Mouse (Mus musculus): ENCODE measurements at regions not wholly inside any gene's neighbourhood (a gene's known extent, or its start where the extent isn't known, plus 50 kb on each side); places are given as distances from the start of the nearest gene placed in this dataset.

DNA sequence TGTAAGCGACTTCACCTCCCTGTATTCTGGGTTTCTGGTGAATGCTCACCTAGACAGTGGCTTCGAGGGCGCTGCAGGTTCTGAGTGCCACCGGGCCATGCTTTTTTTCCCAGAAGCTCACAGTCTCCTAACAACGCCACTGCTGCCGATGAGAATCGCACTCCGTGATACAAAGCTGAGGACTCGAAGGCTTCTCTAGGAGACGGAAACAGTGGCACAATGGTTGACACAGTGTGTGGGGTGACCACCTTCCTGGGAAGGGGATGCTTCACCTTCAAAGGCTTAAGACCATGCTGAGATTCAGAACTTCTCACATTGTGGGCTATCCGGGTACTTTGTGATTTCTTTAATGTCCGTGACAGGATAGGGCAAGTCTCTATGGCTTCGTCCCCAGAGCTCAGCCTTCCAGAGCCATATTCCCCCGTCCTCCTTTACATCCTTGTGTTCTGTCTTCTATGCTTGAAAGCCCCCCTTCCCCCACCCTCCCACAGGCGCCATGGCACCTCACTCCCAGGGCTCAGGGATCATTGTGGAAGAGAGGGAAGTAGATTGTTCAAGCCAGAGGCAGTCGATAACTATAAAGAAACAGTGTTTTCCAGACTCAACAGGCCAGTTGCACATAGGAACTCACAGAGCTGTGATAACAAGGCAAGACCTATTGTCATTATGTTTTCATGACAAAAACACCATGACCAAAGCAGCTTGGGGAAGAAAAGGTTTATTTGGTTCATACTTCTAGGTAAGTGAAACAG, 79.3 kb upstream of the Cpm start:
- Histone ChIP-seq H3K4me1 (ENCODE audit: control insufficient read depth in 1 of 2, insufficient read depth in 2 of 2) (peaks cover 2 to 7% of the 10 kb centered on the region in 2 experiments; a peak in 3 of 4 replicates), H3K27me3 (replicated peaks) (peaks cover 7% of the 10 kb centered on the region), H3K36me3 (replicated peaks in 1 of 2; ENCODE audit: control insufficient read depth in 1 of 2, insufficient read depth in 1 of 2, low read length in 1 of 2) (no peaks in the 10 kb centered on the region), H3K9ac (ENCODE audit: insufficient read depth, low read depth) (no peak overlapping the region), H3K79me2 (replicated peaks; ENCODE audit: control insufficient read depth, extremely low read depth, insufficient read depth, poor library complexity, severe bottlenecking) (no peaks in the 10 kb centered on the region), H3K27ac (ENCODE audit: insufficient read depth, low read depth) (no peak overlapping the region), H3K4me2 (ENCODE audit: insufficient read depth, low read depth, poor library complexity, severe bottlenecking) (no peak overlapping the region), H3K9me3 (replicated peaks; ENCODE audit: low read length) (peaks cover 5% of the 10 kb centered on the region), H3K4me3 (replicated peaks in 1 of 3; ENCODE audit: low read depth in 2 of 3, low read length in 2 of 3, poor library complexity in 1 of 3) (no peak overlapping the region)
- in situ Hi-C loops (cut with MboI; ENCODE audit: low pct_ligation_motif_present, low pct_unique_long_range_greater_than_20kb, low sequenced_read_pairs) (no loop called here), dilution Hi-C loops (cut with MboI; ENCODE audit: extremely low pct_ligation_motif_present, extremely low pct_unique_long_range_greater_than_20kb, low sequenced_read_pairs) (no loop called here)
- no peak for DNase-seq (ENCODE audit: extremely low read depth)
- no peak for TF ChIP-seq PAX5 (IDR thresholded peaks at IDR 0.05; ENCODE audit: low read length)
- no peak for TF ChIP-seq CHD2 (IDR thresholded peaks at IDR 0.05; ENCODE audit: low read length)
- TF ChIP-seq USF2 (conservative IDR thresholded peaks at IDR 0.05; ENCODE audit: low read depth, low read length) = no peak
- TF ChIP-seq KAT2A (IDR thresholded peaks at IDR 0.05; ENCODE audit: insufficient replicate concordance, low read length) = no peak
- TF ChIP-seq CHD1 (IDR thresholded peaks at IDR 0.05; ENCODE audit: low read depth, low read length) = no peak
- no peak for TF ChIP-seq ZC3H11A (IDR thresholded peaks at IDR 0.05; ENCODE audit: low read depth, low read length)
- no peak for TF ChIP-seq ELF1 (IDR thresholded peaks at IDR 0.05; ENCODE audit: low read depth, low read length)
- no peak for TF ChIP-seq RCOR1 (conservative IDR thresholded peaks at IDR 0.05; ENCODE audit: low read depth, low read length)
- TF ChIP-seq SIN3A (IDR thresholded peaks at IDR 0.05; ENCODE audit: low read length) = no peak
- no peak for TF ChIP-seq RAD21 (IDR thresholded peaks at IDR 0.05; ENCODE audit: low read depth, low read length)
- no peak for TF ChIP-seq SMC3 (IDR thresholded peaks at IDR 0.05; ENCODE audit: low read depth, low read length)
- TF ChIP-seq MXI1 (IDR thresholded peaks at IDR 0.05; ENCODE audit: low read depth, low read length) = no peak
- no peak for TF ChIP-seq ZMIZ1 (IDR thresholded peaks at IDR 0.05; ENCODE audit: low read depth, low read length)

DNA sequence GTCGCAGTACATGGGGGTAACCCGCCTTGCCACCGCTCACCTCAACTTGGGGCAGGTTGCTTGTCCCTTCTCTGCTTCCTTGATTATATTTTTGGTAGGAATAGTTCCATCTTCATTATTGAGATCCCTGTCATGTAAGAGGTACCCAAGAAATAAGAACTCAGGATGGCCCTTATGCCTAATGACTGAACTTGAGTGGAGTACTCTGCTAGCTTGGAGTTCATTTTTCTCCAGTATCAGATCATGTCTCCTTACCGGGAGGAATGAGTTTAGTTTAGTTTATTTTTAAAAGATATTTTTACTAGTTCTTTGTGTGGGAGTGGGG, 79.8 kb upstream of the Cpm start:
- TF ChIP-seq MEF2A (IDR thresholded peaks at IDR 0.05; ENCODE audit: borderline replicate concordance, low read depth, low read length) (no peak), USF1 (IDR thresholded peaks at IDR 0.05; ENCODE audit: low read depth, low read length) (no peak), IRF4 (IDR thresholded peaks at IDR 0.05; ENCODE audit: low read depth, low read length) (no peak), JUND (conservative IDR thresholded peaks at IDR 0.05; ENCODE audit: low read depth, low read length) (no peak), RAD21 (IDR thresholded peaks at IDR 0.05; ENCODE audit: low read depth, low read length) (no peak), EP300 (IDR thresholded peaks at IDR 0.05; ENCODE audit: low read length) (no peak), PAX5 (IDR thresholded peaks at IDR 0.05; ENCODE audit: low read length) (no peak), NRF1 (IDR thresholded peaks at IDR 0.05; ENCODE audit: low read depth, low read length) (no peak), ZC3H11A (IDR thresholded peaks at IDR 0.05; ENCODE audit: low read depth, low read length) (no peak), ELF1 (IDR thresholded peaks at IDR 0.05; ENCODE audit: low read depth, low read length) (no peak), MAX (IDR thresholded peaks at IDR 0.05; ENCODE audit: low read length) (no peak), KAT2A (IDR thresholded peaks at IDR 0.05; ENCODE audit: insufficient replicate concordance, low read length) (no peak), ZMIZ1 (IDR thresholded peaks at IDR 0.05; ENCODE audit: low read depth, low read length) (no peak), JUN (IDR thresholded peaks at IDR 0.05; ENCODE audit: insufficient read depth, low read depth, low read length) (no peak), MAFK (IDR thresholded peaks at IDR 0.05; ENCODE audit: insufficient replicate concordance, low read length) (no peak), MXI1 (IDR thresholded peaks at IDR 0.05; ENCODE audit: low read depth, low read length) (no peak), BHLHE40 (IDR thresholded peaks at IDR 0.05; ENCODE audit: low read depth, low read length) (no peak), TCF12 (IDR thresholded peaks at IDR 0.05; ENCODE audit: low read depth, low read length) (no peak), ZNF384 (IDR thresholded peaks at IDR 0.05; ENCODE audit: low read depth, low read length) (no peak)
- H3K36me3 ChIP-seq (replicated peaks in 1 of 2; ENCODE audit: control insufficient read depth in 1 of 2, insufficient read depth in 1 of 2, low read length in 1 of 2) = no peaks in the 10 kb centered on the region
- no peak overlapping the region for H3K4me2 ChIP-seq (ENCODE audit: insufficient read depth, low read depth, poor library complexity, severe bottlenecking)
- H3K79me2 ChIP-seq (replicated peaks; ENCODE audit: control insufficient read depth, extremely low read depth, insufficient read depth, poor library complexity, severe bottlenecking) = no peaks in the 10 kb centered on the region
- peaks cover 2 to 7% of the 10 kb centered on the region in 2 experiments; a peak in 3 of 4 replicates for H3K4me1 ChIP-seq (ENCODE audit: control insufficient read depth in 1 of 2, insufficient read depth in 2 of 2)
- no peak overlapping the region for H3K9ac ChIP-seq (ENCODE audit: insufficient read depth, low read depth)
- peaks cover 4% of the 10 kb centered on the region for H3K27me3 ChIP-seq (replicated peaks)
- in situ Hi-C loops (cut with MboI; ENCODE audit: low pct_ligation_motif_present, low pct_unique_long_range_greater_than_20kb, low sequenced_read_pairs) = no loop called here
- dilution Hi-C loops (cut with MboI; ENCODE audit: extremely low pct_ligation_motif_present, extremely low pct_unique_long_range_greater_than_20kb, low sequenced_read_pairs) = no loop called here
- peaks cover 5% of the 10 kb centered on the region for H3K9me3 ChIP-seq (replicated peaks; ENCODE audit: low read length)
- H3K4me3 ChIP-seq (replicated peaks in 1 of 3; ENCODE audit: low read depth in 2 of 3, low read length in 2 of 3, poor library complexity in 1 of 3) = no peak overlapping the region
- H3K27ac ChIP-seq (ENCODE audit: insufficient read depth, low read depth) = no peak overlapping the region
- DNase-seq (ENCODE audit: extremely low read depth) = no peak

Data from CH12.LX (cell line).